Mouse (Mus musculus) hindbrain, embryonic 13.5 days (tissue): ENCODE measurements around the gene Fanca. TPM values are rescaled to one million over a fixed set of nuclear protein-coding genes. Genes with fewer than 3 reads are reported as not detected.
A peak's percentile ranks its signal among the peaks of the same experiment; 100 is the strongest.
"Not testable (repeated sequence)": the region's sequence is repeated elsewhere in the genome, so short reads cannot be mapped to it uniquely, and the experiment has no call there.

Experiments used
- ATAC-seq: fragments of 200-750 bp; cut with Nextera tagmentation; 2 replicates; pipeline ENCODE4 v1.8.0; 2017; ENCODE audit warnings: moderate TSS enrichment; ENCODE audit not compliant: low FRiP score
- H3K27ac ChIP-seq: fragments of 300-500 bp; sonication (generic); 2 replicates; pipeline ENCODE4 v1.5.1; 2015; ENCODE audit warnings: inconsistent platforms, mild to moderate bottlenecking, moderate library complexity
- H3K27me3 ChIP-seq: fragments of 300-500 bp; sonication (generic); 2 replicates; pipeline ENCODE4 v1.6.1; 2015; ENCODE audit warnings: mild to moderate bottlenecking, inconsistent platforms
- H3K36me3 ChIP-seq: fragments of 300-500 bp; sonication (generic); 2 replicates; pipeline ENCODE4 v1.6.1; 2015; ENCODE audit warnings: mild to moderate bottlenecking, inconsistent platforms
- H3K4me1 ChIP-seq: fragments of 300-500 bp; sonication (generic); replicated peaks from 2 replicates; pipeline ENCODE4 v1.6.1; 2015; ENCODE audit warnings: inconsistent platforms
- H3K4me2 ChIP-seq: fragments of 300-500 bp; sonication (generic); 2 replicates; pipeline ENCODE4 v1.6.1; 2015; ENCODE audit warnings: inconsistent platforms, mild to moderate bottlenecking, moderate library complexity
- H3K4me3 ChIP-seq: fragments of 300-500 bp; sonication (generic); 2 replicates; pipeline ENCODE4 v1.5.1; 2015; ENCODE audit warnings: mild to moderate bottlenecking, inconsistent platforms
- H3K9ac ChIP-seq: fragments of 300-500 bp; sonication (generic); 2 replicates; pipeline ENCODE4 v1.6.1; 2015; ENCODE audit warnings: mild to moderate bottlenecking, inconsistent platforms
- H3K9me3 ChIP-seq: fragments of 300-500 bp; sonication (generic); 2 replicates; pipeline ENCODE4 v1.6.1; 2016; ENCODE audit warnings: inconsistent platforms
- WGBS: fragments of 180-500 bp; shearing (Covaris S2); methylation state at CpG from one replicate; pipeline ENCODE4 v1.1.7; 2015; 5-methylcytosine and 5-hydroxymethylcytosine counted together
- polyA plus RNA-seq: library from polyadenylated mRNA; unstranded; fragments of >200 nt; fragmentation: Nextera tagmentation; extraction: Ambion mirVana; gene quantifications from 2 replicates; pipeline ENCODE4 v1.2.1, GENCODE M21; 2015

Gene Fanca
- polyA plus RNA-seq, 1 experiment from 2014 or later, result 7.8 TPM

DNA sequence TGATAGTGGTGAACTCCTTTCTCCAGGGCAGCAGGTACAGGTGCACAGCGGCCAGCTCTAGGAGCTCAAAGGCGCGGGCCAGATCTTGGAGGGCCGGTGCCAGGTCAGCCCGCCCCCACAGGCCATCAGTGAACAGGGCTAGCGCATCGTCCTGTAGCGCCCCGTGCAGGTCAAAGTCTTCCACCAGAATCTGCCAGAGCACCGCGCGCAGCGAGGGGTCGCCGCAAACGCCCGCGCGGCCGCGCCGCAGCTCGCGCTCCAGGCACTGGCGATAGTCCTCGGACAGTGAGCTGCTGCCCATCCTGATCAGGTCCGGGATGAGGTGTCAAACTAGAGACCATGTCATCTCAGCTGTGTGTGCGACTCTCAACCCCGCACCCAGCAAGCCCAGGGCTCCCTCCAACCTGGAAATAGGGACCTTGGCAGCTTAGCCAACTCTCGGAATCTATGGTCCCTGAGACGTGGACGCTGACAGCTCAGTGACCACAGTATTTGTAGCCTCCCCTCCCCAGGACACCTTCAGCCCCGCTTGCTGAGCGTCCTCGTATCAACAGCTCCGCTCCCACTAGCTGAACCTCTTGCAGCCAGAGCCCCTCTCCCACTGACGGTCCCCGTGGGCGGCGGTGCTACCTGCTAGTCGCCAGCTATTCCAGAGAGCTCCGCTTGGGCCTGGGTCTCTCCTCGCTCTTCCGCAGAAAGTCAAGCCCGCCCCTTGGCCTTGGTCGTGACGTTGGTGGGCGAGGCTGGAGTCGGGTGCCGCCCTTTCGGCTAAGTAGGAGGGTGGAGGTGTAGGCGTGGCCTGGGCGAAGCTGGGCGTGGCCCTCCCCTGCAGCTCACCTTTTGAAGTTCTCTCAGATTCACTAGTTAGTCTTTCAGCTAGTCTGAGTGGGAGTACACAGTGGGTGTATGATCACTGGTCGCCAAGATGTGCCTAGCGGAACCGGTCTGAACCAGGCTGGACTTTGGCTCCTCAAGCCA lies 82.6 kb downstream of the Fanca start, which contains the start of gene Spata2l:
Gene Spata2l, minus strand, starts transcription at position 714 of the 978 bp plus-strand sequence.
- Histone ChIP-seq H3K4me1 (peaks cover 34% of the 10 kb centered on the region), H3K4me3 (peak within 1 kb of the TSS; percentile 47), H3K36me3 (no peaks in the 10 kb centered on the region; the same call in 1 of the 2 replicates), H3K4me2 (peak within 1 kb of the TSS; percentile 77), H3K9me3 (no peaks in the 10 kb centered on the region), H3K9ac (peak within 1 kb of the TSS; percentile 73), H3K27me3 (peaks cover 45% of the 10 kb centered on the region), H3K27ac (no peak within 1 kb of the TSS)
- 2% methylated on average over 57 of the region's 57 CpGs for WGBS
- peak; percentile 77 for ATAC-seq

GRCm38 (mm10) chr8:123234918-123235519 lies 83.4 kb downstream of the Fanca start:
- peak overlapping the region; percentile 77 for H3K4me2 ChIP-seq
- peak overlapping the region; percentile 73 for H3K9ac ChIP-seq
- no peaks in the 10 kb centered on the region for H3K9me3 ChIP-seq
- H3K4me3 ChIP-seq, result peak overlapping the region; percentile 47
- H3K4me1 ChIP-seq, result peaks cover 34% of the 10 kb centered on the region
- H3K27ac ChIP-seq, result no peak overlapping the region
- WGBS, result 37% methylated on average over 13 of the region's 13 CpGs
- ATAC-seq, result peak; percentile 17; the same call in 1 of the 2 replicates
- peaks cover 45% of the 10 kb centered on the region for H3K27me3 ChIP-seq
- peaks cover 4% of the 10 kb centered on the region for H3K36me3 ChIP-seq

DNA sequence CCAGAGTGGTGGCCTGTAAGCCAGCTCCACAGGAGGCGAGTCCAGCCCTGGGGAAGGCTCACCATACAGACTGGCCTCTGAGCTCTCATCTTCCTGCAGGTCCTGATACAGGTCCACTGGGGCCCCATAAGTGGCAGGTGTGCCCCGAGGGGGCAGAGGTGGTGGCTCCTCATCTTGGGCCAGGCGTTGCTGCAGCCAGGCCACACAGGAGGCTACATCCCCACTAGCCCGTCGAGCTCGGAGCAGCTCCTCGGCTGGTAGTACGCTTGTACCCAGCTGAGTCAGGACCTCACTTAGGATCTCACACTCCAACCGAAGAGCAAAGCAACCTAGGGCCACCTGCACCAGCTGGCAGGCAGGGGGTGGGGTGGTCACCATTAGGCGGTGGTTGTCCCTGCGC lies 84.6 kb downstream of the Fanca start:
- H3K4me2 ChIP-seq, result no peak overlapping the region
- peaks cover 34% of the 10 kb centered on the region for H3K4me1 ChIP-seq
- no peak overlapping the region for H3K27ac ChIP-seq
- no peak for ATAC-seq
- H3K9ac ChIP-seq, result 0 out of 2 replicates have a peak overlapping the region, but pooled peaks have one; percentile 29
- peaks cover 45% of the 10 kb centered on the region for H3K27me3 ChIP-seq
- 83% methylated on average over 11 of the region's 11 CpGs for WGBS
- no peaks in the 10 kb centered on the region for H3K9me3 ChIP-seq
- no peak overlapping the region for H3K4me3 ChIP-seq
- H3K36me3 ChIP-seq, result peaks cover 14% of the 10 kb centered on the region

GRCm38 (mm10) chr8:123233300-123233699 lies 85.1 kb downstream of the Fanca start:
- no peak overlapping the region for H3K27ac ChIP-seq
- 53% methylated on average over 13 of the region's 13 CpGs for WGBS
- H3K4me1 ChIP-seq, result peaks cover 34% of the 10 kb centered on the region

GRCm38 (mm10) chr8:123232553-123232952 lies 85.8 kb downstream of the Fanca start:
- Histone ChIP-seq H3K4me3 (no peak overlapping the region), H3K36me3 (peaks cover 24% of the 10 kb centered on the region), H3K9ac (no peak overlapping the region), H3K4me2 (no peak overlapping the region), H3K4me1 (peaks cover 34% of the 10 kb centered on the region), H3K27ac (no peak overlapping the region), H3K9me3 (no peaks in the 10 kb centered on the region), H3K27me3 (peaks cover 45% of the 10 kb centered on the region)
- WGBS, result 45% methylated on average over 7 of the region's 7 CpGs
- no peak for ATAC-seq

More at GRCm38 (mm10) chr8:123233300-123233699, 85.1 kb downstream of the Fanca start:
- Histone ChIP-seq H3K27me3 (peaks cover 45% of the 10 kb centered on the region), H3K36me3 (peaks cover 19% of the 10 kb centered on the region), H3K9me3 (no peaks in the 10 kb centered on the region), H3K4me2 (no peak overlapping the region), H3K4me3 (no peak overlapping the region), H3K9ac (peak overlapping the region; percentile 29; the same call in 1 of the 2 replicates)
- no peak for ATAC-seq

DNA sequence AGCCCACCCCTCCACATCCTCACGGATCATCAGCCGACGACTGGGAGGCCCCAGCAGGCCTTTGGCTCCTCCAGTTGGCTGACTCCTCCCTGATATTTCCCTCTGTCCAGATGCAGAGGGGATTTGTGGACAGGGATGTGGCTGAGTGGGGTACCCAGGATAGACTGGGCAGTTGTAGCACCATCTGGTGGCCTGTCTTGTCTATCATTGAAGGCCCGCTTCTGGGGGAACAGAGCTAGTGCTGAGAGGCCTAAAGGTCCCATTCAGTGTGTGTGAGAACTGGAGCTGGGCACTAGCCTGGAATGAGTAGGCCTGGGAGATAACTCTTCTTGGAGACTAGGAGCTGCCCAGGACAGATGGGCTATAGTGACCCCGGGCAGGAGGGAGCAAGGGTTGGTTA lies 86.6 kb downstream of the Fanca start:
- peaks cover 39% of the 10 kb centered on the region for H3K27me3 ChIP-seq
- 67% methylated on average over 5 of the region's 5 CpGs for WGBS
- H3K4me2 ChIP-seq, result no peak overlapping the region
- no peak overlapping the region for H3K4me3 ChIP-seq
- peaks cover 32% of the 10 kb centered on the region for H3K36me3 ChIP-seq
- no peak overlapping the region for H3K27ac ChIP-seq
- no peak for ATAC-seq
- no peaks in the 10 kb centered on the region for H3K9me3 ChIP-seq
- peaks cover 34% of the 10 kb centered on the region for H3K4me1 ChIP-seq
- H3K9ac ChIP-seq, result no peak overlapping the region

GRCm38 (mm10) chr8:123230326-123230725 lies 88.0 kb downstream of the Fanca start:
- H3K9ac ChIP-seq, H3K27ac ChIP-seq, H3K4me3 ChIP-seq, H3K4me2 ChIP-seq, H3K9me3 ChIP-seq, ATAC-seq: not testable (repeated sequence)
- WGBS, result 91% methylated on average over 11 of the region's 11 CpGs
- H3K4me1 ChIP-seq, result peaks cover 31% of the 10 kb centered on the region
- peaks cover 25% of the 10 kb centered on the region for H3K27me3 ChIP-seq
- peaks cover 38% of the 10 kb centered on the region for H3K36me3 ChIP-seq

GRCm38 (mm10) chr8:123228416-123228815 lies 90.0 kb downstream of the Fanca start:
- Histone ChIP-seq H3K9me3 (no peaks in the 10 kb centered on the region), H3K27me3 (peaks cover 6% of the 10 kb centered on the region), H3K9ac (no peak overlapping the region), H3K27ac (no peak overlapping the region), H3K4me3 (no peak overlapping the region), H3K4me2 (no peak overlapping the region), H3K36me3 (peaks cover 38% of the 10 kb centered on the region), H3K4me1 (peaks cover 25% of the 10 kb centered on the region)
- no peak for ATAC-seq
- 100% methylated on average over 1 of the region's 1 CpGs for WGBS

DNA sequence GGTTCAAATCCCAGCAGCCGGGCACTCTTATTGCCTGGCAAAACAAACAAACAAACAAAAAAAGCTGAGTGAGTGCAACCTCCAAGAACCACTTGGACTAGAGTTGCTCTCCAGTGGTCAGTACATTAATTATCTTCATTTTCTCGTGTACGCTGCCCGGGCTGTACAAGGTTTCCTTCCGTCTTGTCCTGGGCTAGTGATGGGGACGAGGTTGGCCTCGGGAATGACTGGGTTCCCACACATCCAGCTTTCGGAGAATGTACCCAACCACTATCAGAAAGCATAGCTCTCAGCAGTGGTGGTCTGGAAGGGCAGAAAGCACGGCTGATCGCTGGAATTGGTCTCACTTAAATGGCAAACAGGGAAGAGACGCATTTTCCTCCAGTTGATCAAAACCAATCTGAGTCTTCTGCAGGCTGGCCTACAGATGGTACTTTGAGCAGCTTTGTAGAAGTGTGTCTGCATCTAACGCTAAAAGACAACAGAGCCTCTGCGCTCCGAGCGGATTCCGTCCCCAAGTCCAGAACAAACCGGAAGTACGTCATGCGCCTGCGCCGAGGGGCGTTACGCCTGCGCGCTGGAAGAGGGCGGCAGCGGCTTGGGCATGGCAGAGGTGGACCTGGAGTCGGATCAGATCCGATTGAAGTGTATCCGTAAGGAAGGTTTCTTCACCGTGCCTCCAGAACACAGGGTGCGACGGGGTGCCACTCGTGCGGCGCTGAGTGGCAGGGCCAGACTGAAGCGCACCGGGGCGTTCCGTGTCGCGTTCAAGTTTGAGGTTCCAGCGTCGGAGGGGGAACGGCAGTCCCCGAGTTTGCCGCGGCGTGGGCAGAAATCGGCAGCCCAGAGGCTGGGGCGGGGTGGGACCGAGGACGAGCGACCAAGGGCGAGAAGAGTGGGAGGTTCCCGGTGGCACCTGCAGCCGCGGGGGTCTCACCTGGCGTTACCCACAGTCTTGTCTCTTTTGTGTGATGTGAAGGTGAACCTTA lies 93.8 kb downstream of the Fanca start, which contains the start of gene Cdk10:
Gene Cdk10, plus strand, starts transcription at position 565 of the 989 bp plus-strand sequence.
- Histone ChIP-seq H3K36me3 (peaks cover 31% of the 10 kb centered on the region), H3K27me3 (no peaks in the 10 kb centered on the region), H3K4me2 (peak within 1 kb of the TSS; percentile 93), H3K4me3 (peak within 1 kb of the TSS; percentile 86), H3K27ac (peak within 1 kb of the TSS; percentile 91), H3K4me1 (peaks cover 19% of the 10 kb centered on the region), H3K9ac (peak within 1 kb of the TSS; percentile 95), H3K9me3 (no peaks in the 10 kb centered on the region)
- WGBS, result 3% methylated on average over 59 of the region's 59 CpGs
- ATAC-seq, result peak; percentile 90

GRCm38 (mm10) chr8:123220917-123221316 lies 97.5 kb downstream of the Fanca start:
- H3K4me3 ChIP-seq, result no peak overlapping the region
- 93% methylated on average over 1 of the region's 1 CpGs for whole genome bisulfite sequencing

More at GRCm38 (mm10) chr8:123220917-123221316, 97.5 kb downstream of the Fanca start:
- Histone ChIP-seq H3K9me3 (no peaks in the 10 kb centered on the region), H3K4me1 (peaks cover 17% of the 10 kb centered on the region), H3K4me2 (no peak overlapping the region), H3K27ac (no peak overlapping the region), H3K9ac (no peak overlapping the region), H3K36me3 (no peaks in the 10 kb centered on the region), H3K27me3 (no peaks in the 10 kb centered on the region)
- ATAC-seq, result no peak
